Comparison of ENCODE assay signal across 17 mouse cellular contexts in genomic region chr7:133916230-133916629, GRCm38 (mm10).
DNase-seq lines count a peak whose midpoint lies in the region; ATAC-seq lines count a peak whose summit lies in the region.
"Had no signal": no experiment of that assay in that cellular context is flagged by ENCODE, and none has a peak within 500 bp of the region (broad histone marks: within the 10 kb centered on the region; RNA-seq: fewer than 3 reads in every experiment).

No protein-coding gene starts in this region.

- peak; percentile 76 for DNase-seq in heart, adult 11 months
- DNase-seq in heart, adult 18-20 months = no peak
- peak; percentile 36 for DNase-seq in testis, postnatal 10 days (ENCODE audit: low spot score)
- DNase-seq in testis, postnatal 14 days (ENCODE audit: low spot score) = no peak
- DNase-seq in urinary bladder, postnatal 36 days (ENCODE audit: low spot score in 2 of 2) = no peak
- DNase-seq: adrenal gland, adult 2 months; adrenal gland, postnatal 10 days; adrenal gland, postnatal 25 days; cerebellum, adult 11 months; cerebellum, adult 18-20 months; cerebellum, adult 8-10 months; cerebellum, adult 9-11 months; cerebellum, postnatal 14 days; embryo, embryonic 11 days had no signal

- peak; percentile 24; the same call in 1 of the 2 replicates for ATAC-seq in megakaryocyte progenitor cell, adult 5-6 weeks (replicated peaks; ENCODE audit: poor library complexity)
- ATAC-seq: forebrain, embryonic 14.5 days; forebrain, embryonic 16.5 days had no signal

Comparison
In these comparisons a context has a peak if more than half of its experiments do, and no peak if none do; other contexts are left out.
1. DNase-seq: peak in heart, adult 11 months (single experiment) and testis, postnatal 10 days (single experiment); none in heart, adult 18-20 months (0 of 2), testis, postnatal 14 days (single experiment) and urinary bladder, postnatal 36 days (0 of 2).